26 mouse cellular contexts compared by ENCODE assay signal in the genomic region with DNA sequence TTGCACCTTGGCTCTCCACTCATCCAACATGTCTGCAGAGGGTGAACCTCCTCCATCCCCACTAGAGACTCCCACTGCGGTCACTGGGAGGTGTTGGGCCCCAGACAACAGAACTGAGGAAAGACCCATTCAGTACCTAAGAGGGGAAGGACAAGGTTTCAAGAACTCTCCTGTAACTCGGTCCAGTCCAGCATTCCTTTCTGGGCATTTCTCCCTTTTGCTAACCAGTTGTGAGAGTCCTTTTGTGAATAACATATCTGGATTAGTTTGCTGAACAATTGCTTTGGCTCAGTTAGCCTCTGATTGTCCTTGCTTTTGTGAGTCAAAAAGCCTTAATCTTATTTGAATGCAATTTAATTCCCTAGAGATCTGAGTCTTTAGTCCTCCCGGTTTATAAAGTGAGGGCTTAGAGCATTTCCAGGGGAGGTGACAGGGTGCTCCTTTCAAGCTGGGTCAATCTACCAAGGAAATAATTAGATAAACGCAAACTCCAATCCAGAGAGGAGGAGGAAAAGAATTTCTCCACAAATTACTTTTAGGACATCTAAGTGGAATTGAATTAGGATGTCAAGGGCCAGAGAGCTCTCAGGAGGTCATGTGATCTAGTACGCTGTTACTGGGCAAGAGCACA.
DNase-seq lines count a peak whose midpoint lies in the region; ATAC-seq and TF ChIP-seq lines count a peak whose summit lies in the region.
"Had no signal": no experiment of that assay in that cellular context is flagged by ENCODE, and none has a peak within 500 bp of the region (broad histone marks: within the 10 kb centered on the region; RNA-seq: fewer than 3 reads in every experiment).

No protein-coding gene starts in this region.

- H3K9me3 ChIP-seq in midbrain, embryonic 10.5 days (replicated peaks) = no peaks in the 10 kb centered on the region
- H3K9me3 ChIP-seq in midbrain, postnatal 0 days (ENCODE audit: low read length) = no peaks in the 10 kb centered on the region
- H3K9me3 ChIP-seq: embryonic facial prominence, embryonic 10.5 days; embryonic facial prominence, embryonic 13.5 days; forebrain, embryonic 12.5 days; forebrain, embryonic 15.5 days; heart, embryonic 12.5 days; heart, embryonic 15.5 days; hindbrain, embryonic 10.5 days; hindbrain, embryonic 13.5 days had no signal

- no peak for ATAC-seq in midbrain, postnatal 0 days (ENCODE audit: low FRiP score)
- ATAC-seq: CD4-positive, CD25-positive, alpha-beta regulatory T cell, adult 4 months; forebrain, embryonic 15.5 days; hindbrain, embryonic 16.5 days had no signal

- peak; percentile 20 for DNase-seq in midbrain, embryonic 10.5 days (ENCODE audit: low spot score)
- DNase-seq in midbrain, postnatal 0 days (ENCODE audit: low spot score) = no peak
- DNase-seq in MN1 (ENCODE audit: low spot score) = peak; percentile 65
- peak; percentile 20 for DNase-seq in R1 (ENCODE audit: low read depth, low spot score)
- no peak for DNase-seq in ovary, postnatal 10 days (ENCODE audit: low spot score)
- DNase-seq in left cerebral cortex, postnatal 36 days (ENCODE audit: low spot score in 2 of 2) = no peak
- DNase-seq: adrenal gland, adult 8-10 months; adrenal gland, postnatal 25 days; cerebellum, adult 18-20 months; cerebellum, adult 9-10 months; cerebellum, postnatal 14 days; gastrocnemius, postnatal 25 days; heart, adult 18-20 months; heart, postnatal 10 days; heart, postnatal 36 days had no signal

- peaks cover 79% of the 10 kb centered on the region for H3K27me3 ChIP-seq in midbrain, embryonic 10.5 days (ENCODE audit: low read depth, poor library complexity, severe bottlenecking)
- H3K27me3 ChIP-seq in midbrain, postnatal 0 days (ENCODE audit: insufficient read depth, low read length) = no peaks in the 10 kb centered on the region
- H3K27me3 ChIP-seq: embryonic facial prominence, embryonic 13.5 days; forebrain, embryonic 15.5 days; heart, embryonic 12.5 days; heart, embryonic 15.5 days; hindbrain, embryonic 13.5 days had no signal

- intact Hi-C loops in left cerebral cortex, postnatal 36 days (cut with DNase I) = no loop called here

- no peak overlapping the region for H3K27ac ChIP-seq in midbrain, embryonic 10.5 days (replicated peaks)
- H3K27ac ChIP-seq in midbrain, postnatal 0 days (ENCODE audit: low read depth, low read length) = no peak overlapping the region
- H3K27ac ChIP-seq: embryonic facial prominence, embryonic 10.5 days; embryonic facial prominence, embryonic 13.5 days; forebrain, embryonic 12.5 days; forebrain, embryonic 15.5 days; heart, embryonic 15.5 days; hindbrain, embryonic 10.5 days; hindbrain, embryonic 13.5 days had no signal

- H3K4me3 ChIP-seq in midbrain, embryonic 10.5 days = no peak overlapping the region
- H3K4me3 ChIP-seq in midbrain, postnatal 0 days (ENCODE audit: low read depth, low read length) = no peak overlapping the region
- H3K4me3 ChIP-seq: embryonic facial prominence, embryonic 10.5 days; embryonic facial prominence, embryonic 13.5 days; erythroblast, embryonic 14.5 days; forebrain, embryonic 12.5 days; forebrain, embryonic 15.5 days; heart, embryonic 12.5 days; heart, embryonic 15.5 days; hindbrain, embryonic 10.5 days; hindbrain, embryonic 13.5 days had no signal

- H3K4me2 ChIP-seq in midbrain, postnatal 0 days (ENCODE audit: low read depth, low read length, poor library complexity, severe bottlenecking) = no peak overlapping the region
- H3K4me2 ChIP-seq: embryonic facial prominence, embryonic 13.5 days; forebrain, embryonic 12.5 days; forebrain, embryonic 15.5 days; heart, embryonic 12.5 days; heart, embryonic 15.5 days; hindbrain, embryonic 13.5 days had no signal

- WGBS in midbrain, embryonic 10.5 days = 12% methylated on average over 5 of the region's 5 CpGs
- WGBS in midbrain, postnatal 0 days = 16% methylated on average over 5 of the region's 5 CpGs

- peaks cover 18% of the 10 kb centered on the region for H3K4me1 ChIP-seq in midbrain, embryonic 10.5 days
- H3K4me1 ChIP-seq in midbrain, postnatal 0 days (ENCODE audit: insufficient read depth, low read length) = no peaks in the 10 kb centered on the region
- H3K4me1 ChIP-seq: embryonic facial prominence, embryonic 13.5 days; forebrain, embryonic 15.5 days; heart, embryonic 12.5 days; heart, embryonic 15.5 days; hindbrain, embryonic 10.5 days; hindbrain, embryonic 13.5 days had no signal

- no peak overlapping the region for H3K9ac ChIP-seq in midbrain, postnatal 0 days (replicated peaks; ENCODE audit: low read length, poor library complexity, severe bottlenecking)
- H3K9ac ChIP-seq: embryonic facial prominence, embryonic 13.5 days; forebrain, embryonic 12.5 days; forebrain, embryonic 15.5 days; heart, embryonic 12.5 days; heart, embryonic 15.5 days; hindbrain, embryonic 13.5 days had no signal

- no peak for TF ChIP-seq CTCF in midbrain, postnatal 0 days (IDR thresholded peaks at IDR 0.05)

- H3K36me3 ChIP-seq in midbrain, embryonic 10.5 days = no peaks in the 10 kb centered on the region
- no peaks in the 10 kb centered on the region for H3K36me3 ChIP-seq in midbrain, postnatal 0 days (ENCODE audit: insufficient read depth, low read length)
- H3K36me3 ChIP-seq: embryonic facial prominence, embryonic 10.5 days; embryonic facial prominence, embryonic 13.5 days; forebrain, embryonic 12.5 days; forebrain, embryonic 15.5 days; heart, embryonic 12.5 days; heart, embryonic 15.5 days; hindbrain, embryonic 10.5 days; hindbrain, embryonic 13.5 days had no signal

Comparison
In these comparisons a context has a peak if more than half of its experiments do, and no peak if none do; other contexts are left out.
1. DNase-seq: peak in midbrain, embryonic 10.5 days (single experiment), MN1 (single experiment) and R1 (single experiment); none in midbrain, postnatal 0 days (single experiment), ovary, postnatal 10 days (single experiment) and left cerebral cortex, postnatal 36 days (0 of 2).